Mouse (Mus musculus): ENCODE measurements around the gene Tmbim1. TPM values are rescaled to one million over a fixed set of nuclear protein-coding genes. Genes with fewer than 3 reads are reported as not detected.
"Not testable (repeated sequence)": the region's sequence is repeated elsewhere in the genome, so short reads cannot be mapped to it uniquely, and the experiment has no call there.

The Tmbim1 gene
- polyA plus RNA-seq, 1 experiment from 2014 or later, result 58.8 TPM

DNA sequence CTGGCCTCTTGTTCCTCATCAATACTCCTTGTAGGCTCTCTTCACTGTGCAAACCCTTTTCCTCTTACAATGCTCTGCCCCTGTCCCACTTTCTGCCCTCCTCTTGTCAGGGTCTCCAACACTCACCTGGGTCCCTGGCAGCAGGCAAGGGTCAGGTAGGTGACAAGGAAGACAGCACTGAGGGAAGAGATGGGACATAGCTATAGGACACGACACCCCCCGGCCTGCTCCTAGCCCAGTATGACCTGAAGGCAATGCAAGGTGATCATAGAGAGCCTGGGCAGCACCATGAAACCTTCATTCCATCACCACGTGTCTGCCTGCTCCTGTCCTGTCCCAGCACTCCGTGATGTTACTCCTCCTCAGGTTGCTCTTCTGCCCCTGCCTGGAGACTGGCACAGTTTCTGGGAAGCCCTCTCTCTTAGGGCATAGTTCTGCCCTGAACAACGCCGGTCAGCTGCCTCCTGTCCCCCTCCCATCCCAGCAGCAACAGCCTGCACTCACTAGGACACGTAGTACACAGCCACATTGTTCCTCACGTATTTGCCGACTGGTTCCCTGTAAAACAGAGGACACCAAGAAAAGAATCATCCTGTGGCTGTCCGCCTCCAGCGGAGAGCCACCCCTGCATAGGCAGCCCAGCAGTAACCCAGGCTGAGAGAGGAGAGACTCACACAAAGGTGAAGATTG lies 12.9 kb downstream of the Tmbim1 start:
- peaks cover 61% of the 10 kb centered on the region for H3K36me3 ChIP-seq
- 86% methylated on average over 11 of the region's 11 CpGs for WGBS
- no peaks in the 10 kb centered on the region for H3K27me3 ChIP-seq
- H3K4me3 ChIP-seq, result no peak overlapping the region
- no peak overlapping the region for H3K4me2 ChIP-seq
- H3K9me3 ChIP-seq, result no peaks in the 10 kb centered on the region
- no peak overlapping the region for H3K27ac ChIP-seq
- H3K4me1 ChIP-seq, result peaks cover 52% of the 10 kb centered on the region
- H3K9ac ChIP-seq, result no peak overlapping the region
- no peak for ATAC-seq (ENCODE audit: insufficient number of reproducible peaks, low FRiP score, low TSS enrichment, low read depth)

DNA sequence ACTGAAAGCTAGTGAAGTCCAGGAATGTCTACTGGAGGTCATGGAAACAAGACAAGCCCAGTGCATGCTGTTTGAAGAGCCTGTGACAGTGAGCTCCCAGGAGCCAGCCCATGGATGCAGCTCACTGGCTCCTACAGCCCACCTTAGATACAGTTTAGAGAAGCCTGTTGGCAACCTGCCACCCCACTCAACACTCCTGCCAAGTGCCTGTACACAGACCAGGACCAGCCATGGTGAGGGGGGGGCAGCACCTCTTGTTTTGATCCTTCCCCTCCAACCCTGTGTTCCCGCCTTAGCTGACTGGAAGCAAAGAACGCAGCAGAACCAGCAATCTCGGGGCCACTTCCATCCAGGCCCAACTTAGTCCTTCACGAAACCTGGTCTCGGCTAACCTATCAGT lies 15.3 kb downstream of the Tmbim1 start:
- H3K9me3 ChIP-seq, result no peaks in the 10 kb centered on the region
- WGBS, result 78% methylated on average over 5 of the region's 5 CpGs
- no peaks in the 10 kb centered on the region for H3K27me3 ChIP-seq
- no peak for ATAC-seq (ENCODE audit: insufficient number of reproducible peaks, low FRiP score, low TSS enrichment, low read depth)
- peak overlapping the region; percentile 5; the same call in 1 of the 2 replicates for H3K27ac ChIP-seq
- H3K4me3 ChIP-seq, result no peak overlapping the region
- peaks cover 61% of the 10 kb centered on the region for H3K36me3 ChIP-seq
- H3K4me2 ChIP-seq, result no peak overlapping the region
- H3K4me1 ChIP-seq, result peaks cover 41% of the 10 kb centered on the region
- no peak overlapping the region for H3K9ac ChIP-seq

- H3K36me3 ChIP-seq, result peaks cover 61% of the 10 kb centered on the region
- WGBS, result 76% methylated on average over 2 of the region's 2 CpGs
- no peak overlapping the region for H3K4me2 ChIP-seq
- H3K9me3 ChIP-seq, result no peaks in the 10 kb centered on the region
- ATAC-seq (ENCODE audit: insufficient number of reproducible peaks, low FRiP score, low TSS enrichment, low read depth), result no peak
- H3K9ac ChIP-seq, result no peak overlapping the region
- H3K4me1 ChIP-seq, result peaks cover 38% of the 10 kb centered on the region
- no peaks in the 10 kb centered on the region for H3K27me3 ChIP-seq
- H3K27ac ChIP-seq, result peak overlapping the region; percentile 5; the same call in 1 of the 2 replicates
- no peak overlapping the region for H3K4me3 ChIP-seq
These were observed 15.7 kb downstream of the Tmbim1 start for GRCm38 (mm10) chr1:74289740-74290139.

DNA sequence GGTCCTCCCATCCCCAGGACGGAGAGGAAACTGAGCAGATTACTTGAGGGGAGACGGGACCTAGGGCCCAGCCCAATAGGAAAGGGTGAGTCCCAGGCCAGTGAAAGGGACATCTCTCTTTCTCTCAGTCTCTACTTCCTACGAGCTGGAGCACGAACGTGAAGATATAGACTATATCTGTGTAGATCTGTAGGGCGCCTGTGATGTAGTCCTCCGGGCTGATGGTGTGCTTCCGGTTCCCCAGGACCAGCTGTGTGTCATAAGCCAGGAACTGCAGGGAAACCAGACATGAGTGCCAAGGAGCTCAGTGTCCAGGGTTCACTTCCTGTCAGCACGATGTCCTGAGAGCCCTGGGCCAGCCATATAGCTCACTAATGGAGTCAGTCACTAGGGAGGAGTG lies 16.2 kb downstream of the Tmbim1 start:
- Histone ChIP-seq H3K36me3 (peaks cover 60% of the 10 kb centered on the region), H3K27me3 (no peaks in the 10 kb centered on the region), H3K27ac (0 out of 2 replicates have a peak overlapping the region, but pooled peaks have one; percentile 12), H3K4me2 (no peak overlapping the region), H3K4me1 (peaks cover 36% of the 10 kb centered on the region), H3K9ac (no peak overlapping the region), H3K4me3 (no peak overlapping the region), H3K9me3 (no peaks in the 10 kb centered on the region)
- WGBS, result 86% methylated on average over 9 of the region's 9 CpGs
- no peak for ATAC-seq (ENCODE audit: insufficient number of reproducible peaks, low FRiP score, low TSS enrichment, low read depth)

- peaks cover 37% of the 10 kb centered on the region for H3K4me1 ChIP-seq
- no peak overlapping the region for H3K4me2 ChIP-seq
- ATAC-seq (ENCODE audit: insufficient number of reproducible peaks, low FRiP score, low TSS enrichment, low read depth), result no peak
- H3K9ac ChIP-seq, result no peak overlapping the region
- no peaks in the 10 kb centered on the region for H3K9me3 ChIP-seq
- no peaks in the 10 kb centered on the region for H3K27me3 ChIP-seq
- H3K27ac ChIP-seq, result no peak overlapping the region
- H3K36me3 ChIP-seq, result peaks cover 51% of the 10 kb centered on the region
- no peak overlapping the region for H3K4me3 ChIP-seq
- WGBS, result 75% methylated on average over 4 of the region's 4 CpGs
These were observed 17.1 kb downstream of the Tmbim1 start for GRCm38 (mm10) chr1:74288327-74288726.

GRCm38 (mm10) chr1:74286869-74287607 lies 18.4 kb downstream of the Tmbim1 start:
- not testable (repeated sequence) for H3K27me3 ChIP-seq; H3K9me3 ChIP-seq; ATAC-seq (ENCODE audit: insufficient number of reproducible peaks, low FRiP score, low TSS enrichment, low read depth); H3K9ac ChIP-seq; H3K4me3 ChIP-seq; H3K4me2 ChIP-seq; H3K27ac ChIP-seq
- WGBS, result 64% methylated on average over 15 of the region's 17 CpGs
- Histone ChIP-seq H3K4me1 (peaks cover 46% of the 10 kb centered on the region), H3K36me3 (peaks cover 50% of the 10 kb centered on the region)

DNA sequence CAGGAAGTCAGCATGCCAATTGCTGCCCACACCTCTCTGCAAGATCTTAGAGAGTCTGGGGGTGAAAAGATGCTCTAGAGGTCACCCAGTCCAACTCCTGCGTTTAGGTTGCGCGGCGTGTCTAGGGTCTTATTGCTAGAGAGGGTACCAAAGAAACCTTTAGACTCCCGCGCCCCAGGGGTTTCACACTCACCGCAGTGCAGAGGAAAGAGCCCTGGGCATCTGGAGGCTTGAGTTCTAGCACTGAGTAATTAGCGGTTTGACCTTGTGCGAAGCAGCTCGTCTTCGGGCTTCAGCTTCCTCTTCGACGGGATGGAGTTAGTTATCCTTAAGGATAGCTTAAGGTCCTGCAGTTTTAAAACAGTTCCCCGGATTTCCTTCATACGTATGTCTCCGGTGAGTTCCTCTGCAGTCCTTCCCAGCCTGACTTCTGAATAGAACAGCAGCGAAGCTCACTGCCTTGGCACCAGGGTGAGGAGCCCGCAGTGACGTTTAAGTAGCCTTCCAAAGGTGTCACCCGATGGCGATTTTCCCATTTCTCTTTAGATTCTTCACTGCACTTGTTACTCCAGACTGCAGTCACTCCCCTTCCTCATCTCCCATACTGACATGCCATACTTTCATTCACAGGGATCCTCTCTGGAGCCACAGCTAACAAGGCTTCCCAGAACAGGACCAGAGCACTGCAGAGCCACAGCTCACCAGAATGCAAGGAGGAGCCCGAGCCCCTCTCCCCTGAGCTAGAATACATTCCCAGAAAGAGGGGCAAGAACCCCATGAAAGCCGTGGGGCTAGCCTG lies 20.0 kb downstream of the Tmbim1 start:
- Histone ChIP-seq H3K36me3 (peaks cover 52% of the 10 kb centered on the region), H3K27ac (no peak overlapping the region), H3K9me3 (no peaks in the 10 kb centered on the region), H3K4me1 (peaks cover 44% of the 10 kb centered on the region), H3K4me3 (peak overlapping the region; percentile 90), H3K4me2 (peak overlapping the region; percentile 76), H3K9ac (peak overlapping the region; percentile 65), H3K27me3 (no peaks in the 10 kb centered on the region)
- WGBS, result 3% methylated on average over 23 of the region's 23 CpGs
- no peak for ATAC-seq (ENCODE audit: insufficient number of reproducible peaks, low FRiP score, low TSS enrichment, low read depth)

DNA sequence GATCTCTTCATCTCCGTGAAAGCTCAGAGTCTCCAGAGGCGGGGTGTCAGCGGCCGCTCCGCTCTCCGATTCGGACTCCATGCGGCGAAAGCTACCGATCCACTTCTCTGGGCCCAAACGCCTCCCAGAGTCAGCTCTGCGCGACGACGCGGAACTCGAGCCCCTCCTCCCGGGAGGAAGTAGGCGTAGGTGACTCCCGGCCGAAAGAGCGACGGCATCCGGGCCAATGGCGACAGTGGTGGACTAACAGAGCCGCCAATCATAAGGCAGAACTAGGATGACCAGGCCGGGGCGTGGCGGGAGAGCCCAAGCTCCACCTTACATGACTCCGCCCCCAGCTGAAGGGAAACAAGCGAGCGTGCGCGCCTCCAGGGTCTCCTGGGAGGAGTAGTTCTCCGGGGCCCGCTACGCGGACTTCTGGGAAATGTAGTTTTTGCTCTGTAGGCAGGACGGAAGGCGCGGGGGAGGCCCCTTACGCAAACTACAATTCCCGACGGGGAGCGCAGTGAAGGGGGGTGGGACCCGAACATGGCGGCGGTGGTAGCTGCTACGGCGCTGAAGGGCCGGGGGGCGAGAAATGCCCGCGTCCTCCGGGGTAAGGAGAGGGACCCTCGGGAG lies 20.8 kb downstream of the Tmbim1 start, which contains the start of the genes Aamp and Pnkd:
Aamp (minus strand) TSS at position 196 of the 618 bp plus-strand sequence.
Pnkd (plus strand) TSS at position 388 of the 618 bp plus-strand sequence.
- Histone ChIP-seq H3K4me3 (peak within 1 kb of the TSS; percentile 90), H3K27ac (peak within 1 kb of the TSS; percentile 85), H3K27me3 (no peaks in the 10 kb centered on the region), H3K4me1 (peaks cover 37% of the 10 kb centered on the region), H3K9ac (peak within 1 kb of the TSS; percentile 79), H3K4me2 (peak within 1 kb of the TSS; percentile 79), H3K36me3 (peaks cover 53% of the 10 kb centered on the region), H3K9me3 (no peaks in the 10 kb centered on the region)
- peak; percentile 97 for ATAC-seq (ENCODE audit: insufficient number of reproducible peaks, low FRiP score, low TSS enrichment, low read depth)
- WGBS, result under 1% methylated on average over 56 of the region's 56 CpGs

DNA sequence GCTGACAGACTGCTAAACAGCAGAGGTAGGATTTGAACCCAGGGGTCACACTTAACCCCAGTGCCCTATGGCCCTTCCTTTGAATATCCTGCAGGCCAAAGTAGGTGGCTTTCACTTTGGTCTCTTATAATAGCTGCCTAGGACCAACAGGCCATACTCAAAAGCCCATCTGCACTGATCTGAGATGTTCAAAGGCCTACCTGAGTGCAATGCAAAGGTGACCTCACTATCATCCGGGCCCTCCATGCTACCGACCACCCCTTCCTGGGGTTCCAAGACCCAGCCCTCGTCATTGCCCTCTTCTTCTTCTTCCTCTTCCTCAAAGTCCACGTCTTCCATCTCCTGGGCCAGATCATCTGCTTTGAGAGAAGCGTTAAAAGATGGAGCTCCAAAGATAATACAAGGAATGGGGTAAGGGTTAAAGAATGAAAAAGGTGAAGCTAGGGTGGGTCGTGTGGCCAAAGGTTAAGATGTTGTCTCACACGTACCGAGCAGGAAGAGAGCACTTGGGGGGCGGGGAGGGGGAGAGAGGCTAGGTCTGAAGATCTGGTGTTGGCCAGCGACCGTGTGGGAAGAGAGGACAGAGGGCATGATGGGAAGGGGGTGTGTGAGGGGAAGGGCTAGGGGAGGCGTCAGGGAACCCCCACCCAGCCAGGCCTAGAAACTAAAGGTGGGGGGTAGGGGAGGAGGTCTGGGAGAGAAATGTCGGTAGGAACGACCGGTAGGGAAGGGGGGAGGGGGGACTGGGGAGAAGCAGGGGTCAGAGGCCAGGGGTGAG lies 21.5 kb downstream of the Tmbim1 start:
- Histone ChIP-seq H3K9ac (peak overlapping the region; percentile 79), H3K4me1 (peaks cover 33% of the 10 kb centered on the region), H3K27ac (peak overlapping the region; percentile 85), H3K4me3 (peak overlapping the region; percentile 90), H3K4me2 (peak overlapping the region; percentile 79), H3K27me3 (no peaks in the 10 kb centered on the region), H3K9me3 (no peaks in the 10 kb centered on the region), H3K36me3 (peaks cover 53% of the 10 kb centered on the region)
- peak; percentile 28 for ATAC-seq (ENCODE audit: insufficient number of reproducible peaks, low FRiP score, low TSS enrichment, low read depth)
- WGBS, result 15% methylated on average over 15 of the region's 15 CpGs

DNA sequence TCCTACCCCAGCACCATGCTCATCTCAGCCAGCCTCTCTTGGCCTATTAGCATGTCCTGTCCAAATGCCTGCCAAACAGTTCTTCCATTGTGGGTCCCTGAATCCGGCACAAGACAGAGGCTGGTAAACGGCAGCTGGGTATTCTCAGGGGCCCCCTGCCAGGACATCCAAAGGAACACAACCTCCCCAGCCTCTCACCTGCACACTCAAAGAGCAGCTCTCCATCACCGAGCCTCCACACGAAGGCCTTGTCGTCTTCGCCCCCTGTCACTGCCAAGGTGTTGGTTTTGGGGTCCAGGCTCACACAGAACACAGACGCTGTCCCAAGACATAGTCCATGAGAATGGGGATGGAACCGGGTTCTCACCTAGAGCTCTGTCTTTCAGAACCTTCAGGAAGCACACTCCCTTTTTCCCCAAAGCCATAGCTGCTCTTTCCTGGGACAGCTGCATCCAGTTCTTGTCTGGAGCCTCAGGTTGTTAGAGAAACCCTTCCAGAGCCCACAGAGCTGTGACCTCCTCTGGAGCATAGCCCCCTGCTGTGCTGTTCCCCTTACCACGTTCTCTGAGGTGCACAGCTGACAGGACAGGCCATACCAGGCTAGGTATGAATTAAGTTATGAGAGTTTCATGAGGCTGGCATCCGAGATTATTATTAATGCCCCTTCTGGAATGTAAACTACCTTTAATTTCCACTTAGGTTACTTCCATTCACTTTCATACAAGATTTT lies 22.4 kb downstream of the Tmbim1 start:
- no peak overlapping the region for H3K4me3 ChIP-seq
- H3K36me3 ChIP-seq, result peaks cover 52% of the 10 kb centered on the region
- 88% methylated on average over 10 of the region's 10 CpGs for WGBS
- H3K4me2 ChIP-seq, result no peak overlapping the region
- H3K4me1 ChIP-seq, result peaks cover 26% of the 10 kb centered on the region
- H3K9me3 ChIP-seq, result no peaks in the 10 kb centered on the region
- 0 out of 2 replicates have a peak overlapping the region, but pooled peaks have one; percentile 14 for H3K9ac ChIP-seq
- H3K27me3 ChIP-seq, result no peaks in the 10 kb centered on the region
- no peak overlapping the region for H3K27ac ChIP-seq
- ATAC-seq (ENCODE audit: insufficient number of reproducible peaks, low FRiP score, low TSS enrichment, low read depth), result no peak
